Mouse (Mus musculus): Measurements from ENCODE around the gene Aipl1.

Gene Aipl1

DNA sequence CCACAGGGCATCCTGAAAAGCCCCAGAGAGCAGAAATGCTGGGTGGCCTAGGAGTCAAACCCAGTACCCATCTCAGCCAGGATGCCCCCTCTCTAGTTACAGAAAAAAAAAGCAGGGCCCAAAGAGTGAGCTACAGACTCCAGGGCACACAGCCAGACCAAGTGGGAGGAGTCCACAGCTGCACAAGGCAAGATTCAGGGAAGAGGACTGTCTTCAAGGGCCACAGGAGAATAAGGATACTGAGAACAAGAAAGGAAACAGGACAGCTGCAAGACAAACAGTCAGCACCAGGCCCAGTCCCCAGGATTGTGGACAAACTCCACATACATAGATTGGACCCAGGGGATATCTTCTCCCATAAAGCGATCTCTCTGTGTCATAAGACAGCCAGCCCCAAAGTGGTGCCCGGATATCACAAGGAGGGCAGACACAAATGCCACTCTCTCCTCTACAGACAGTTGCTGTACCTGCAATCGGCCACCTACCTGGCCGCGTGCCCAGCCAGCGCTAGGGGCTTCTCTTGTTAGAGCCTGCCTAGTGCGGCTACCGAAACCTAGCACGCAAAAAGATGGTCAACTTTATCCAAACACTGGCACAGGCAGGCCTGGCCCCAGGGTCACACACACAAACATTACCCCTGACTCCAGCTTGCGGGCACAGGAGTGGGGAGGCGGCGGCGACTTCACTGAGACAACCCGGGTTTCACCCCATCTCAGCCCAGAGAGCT, 13.0 kb upstream of the Aipl1 start:
- in situ Hi-C loops (cut with MboI, MseI): no loop called here

DNA sequence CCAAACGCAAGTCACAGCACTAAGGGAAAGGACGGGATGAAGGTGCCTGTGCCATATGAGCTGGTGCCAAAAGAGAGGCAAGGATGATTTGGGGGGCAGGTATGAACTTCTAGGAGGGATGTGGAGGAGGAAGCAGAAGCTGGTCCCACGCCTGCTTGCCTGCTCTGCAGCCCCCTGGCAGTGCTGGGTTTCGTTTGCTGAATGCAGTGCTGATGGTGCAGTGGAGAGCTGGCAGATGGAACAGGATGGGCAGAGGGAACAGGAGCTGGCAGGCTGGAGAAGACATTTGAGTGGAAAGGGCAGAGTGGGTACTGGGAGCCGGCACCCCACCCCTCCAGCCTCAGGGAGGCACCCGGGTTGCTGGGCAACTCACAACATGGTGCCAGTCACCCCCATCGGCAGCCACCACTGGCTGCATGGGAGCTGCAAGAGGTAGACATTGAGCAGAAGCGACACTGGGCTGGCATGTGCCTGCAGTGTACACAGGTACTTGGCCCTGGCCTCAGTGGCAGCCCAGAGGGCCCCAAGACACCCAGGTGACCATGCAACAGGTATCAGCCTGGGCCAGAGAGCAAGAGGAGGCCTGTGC, 12.0 kb upstream of the Aipl1 start:
- in situ Hi-C loops (cut with MboI, MseI): no loop called here

- in situ Hi-C loops (cut with MboI, MseI): no loop called here
These were observed 11.4 kb upstream of the Aipl1 start for GRCm38 (mm10) chr11:72048730-72049129.

DNA sequence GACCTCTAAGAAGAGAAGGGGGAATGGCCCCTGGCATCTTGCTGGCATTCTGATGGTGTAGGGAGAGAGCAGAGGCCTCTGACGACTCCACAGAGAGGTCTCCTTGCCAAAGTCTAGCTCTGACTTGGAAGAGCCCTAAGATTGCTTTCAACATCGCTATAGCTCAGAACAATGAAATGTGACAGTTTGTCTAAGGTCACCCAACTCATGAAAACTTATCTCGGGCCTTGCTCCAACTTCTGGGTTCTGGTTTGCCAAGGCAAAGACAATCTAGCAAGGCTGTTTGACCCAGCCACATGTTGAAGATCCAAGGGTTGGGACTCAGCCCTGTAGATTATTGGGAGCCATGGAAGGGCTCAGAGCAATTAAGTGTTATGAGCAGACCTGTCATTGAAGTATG, 6.9 kb upstream of the Aipl1 start:
- in situ Hi-C loops (cut with MboI, MseI): loop anchor here (5.0 kb wide), 1 partner anchor 47 kb away; no protein-coding TSS in a partner anchor

DNA sequence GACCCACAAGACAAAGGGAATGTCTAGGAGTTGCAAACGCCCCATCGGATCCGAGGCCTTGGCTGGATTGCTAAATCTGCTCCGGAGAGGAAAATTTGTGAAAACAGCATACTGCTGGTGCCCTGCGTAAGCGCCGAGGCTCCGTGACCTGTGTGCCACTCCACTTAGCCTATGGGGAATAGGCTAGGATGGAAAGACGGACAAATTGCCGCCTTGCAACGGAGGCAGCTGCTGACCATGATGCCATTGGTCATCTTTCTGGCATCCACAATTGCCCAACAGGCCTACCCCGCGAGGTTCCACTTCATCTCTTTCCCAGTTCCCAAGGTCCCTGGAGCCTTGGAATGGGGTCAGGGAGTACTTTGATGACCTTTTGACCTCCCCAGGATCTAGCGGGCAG, 5.3 kb upstream of the Aipl1 start:
- in situ Hi-C loops (cut with MboI, MseI): loop anchor here (5.0 kb wide), 1 partner anchor 45 kb away; no protein-coding TSS in a partner anchor

DNA sequence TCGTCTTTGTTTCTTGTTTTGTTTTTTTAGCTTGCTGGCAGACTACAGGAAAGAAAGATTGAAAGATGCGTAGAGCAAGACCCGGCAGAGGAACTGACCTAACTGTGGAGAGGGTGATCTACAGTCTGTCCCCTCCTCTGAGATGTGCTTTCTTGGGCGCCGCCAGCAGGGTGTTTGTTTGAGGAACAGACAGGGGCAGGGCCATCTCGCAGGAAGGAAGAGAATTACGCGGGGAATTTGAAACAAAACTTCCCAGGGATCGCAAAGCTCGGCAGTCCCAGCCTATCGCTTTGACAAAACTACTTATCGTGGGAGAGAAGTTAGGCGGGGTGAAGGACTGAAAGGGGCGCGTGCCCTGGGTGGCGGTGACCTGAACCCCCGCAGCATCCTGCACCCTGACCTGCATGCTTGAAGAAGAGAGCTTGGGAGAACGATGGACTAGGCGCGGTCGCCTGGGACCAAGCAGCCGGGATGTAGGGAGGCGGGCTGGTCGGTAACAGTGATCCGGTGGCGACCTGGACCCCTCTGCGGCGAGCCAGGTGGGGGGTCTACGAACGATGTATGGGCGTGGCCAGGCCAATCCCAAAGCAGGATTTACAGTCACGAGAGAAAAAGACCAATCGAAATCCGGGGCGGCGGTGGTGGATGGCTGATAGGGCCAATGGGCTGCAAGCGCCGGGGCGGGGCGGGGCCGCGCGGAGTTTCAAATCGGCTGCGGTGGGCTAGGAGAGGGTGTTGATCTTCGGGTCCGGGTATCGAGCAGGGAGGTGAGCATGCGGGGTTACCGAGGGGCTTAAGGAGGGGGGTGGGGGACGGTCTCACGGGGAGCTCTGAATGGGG, 4.7 kb upstream of the Aipl1 start, which contains the start of gene Pimreg:
Gene Pimreg, plus strand, starts transcription at position 265 of the 840 bp plus-strand sequence.
- in situ Hi-C loops (cut with MboI, MseI): loop anchor here (5.0 kb wide), 1 partner anchor 45 kb away; no protein-coding TSS in a partner anchor

- in situ Hi-C loops (cut with MboI, MseI): loop anchor here (5.0 kb wide), 1 partner anchor 44 kb away; no protein-coding TSS in a partner anchor
These were observed 4.0 kb upstream of the Aipl1 start for GRCm38 (mm10) chr11:72041290-72041767.

- in situ Hi-C loops (cut with MboI, MseI): loop anchor here (5.0 to 10.0 kb wide), 2 partner anchors 42 to 705 kb away; no protein-coding TSS in a partner anchor
These were observed 2.5 kb upstream of the Aipl1 start for GRCm38 (mm10) chr11:72039599-72040386.

- in situ Hi-C loops (cut with MboI, MseI): loop anchor here (10.0 kb wide), 1 partner anchor 703 kb away; no protein-coding TSS in a partner anchor
These were observed 687 bp upstream of the Aipl1 start for GRCm38 (mm10) chr11:72037996-72038395.

DNA sequence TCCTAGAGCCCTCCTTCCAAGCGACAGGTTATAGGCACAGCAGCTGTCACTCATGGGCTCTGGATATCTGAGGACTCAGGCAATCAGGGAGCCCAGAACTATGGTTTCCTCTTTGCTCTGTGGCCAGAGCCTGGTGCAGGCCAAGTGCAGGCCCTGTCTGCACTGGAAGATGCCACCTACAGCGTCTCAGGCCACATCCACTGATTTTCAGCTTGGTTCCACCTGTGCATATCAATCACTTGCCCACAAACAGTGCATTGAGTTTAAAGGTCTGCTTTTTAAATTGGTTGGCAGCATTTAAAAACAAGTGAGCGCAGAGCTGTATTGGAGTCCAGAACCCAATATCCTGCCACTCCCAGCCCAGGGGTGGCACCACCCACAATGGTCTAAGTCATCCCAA, 4.7 kb downstream of the Aipl1 start:
- in situ Hi-C loops (cut with MboI, MseI): loop anchor here (10.0 kb wide), 1 partner anchor 698 kb away; no protein-coding TSS in a partner anchor

DNA sequence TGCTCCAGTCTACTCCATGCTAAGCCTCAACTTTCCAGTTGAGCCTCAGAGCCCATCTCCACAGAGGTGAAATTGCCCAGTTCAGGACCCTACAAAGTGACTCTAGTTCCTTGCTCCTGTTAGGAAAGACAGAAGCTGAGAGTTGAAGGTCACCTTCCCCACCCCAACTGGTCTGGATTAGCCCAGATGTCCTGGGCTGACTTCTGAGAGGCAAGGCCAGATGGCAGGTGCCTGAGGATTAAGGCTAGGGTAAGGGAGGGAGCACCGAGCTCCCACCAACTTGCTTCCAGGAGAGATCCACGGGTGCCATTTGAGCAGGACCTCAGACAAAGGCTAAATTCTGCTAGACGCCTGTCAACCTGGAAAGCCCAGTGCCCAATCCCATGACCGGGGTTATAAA, 5.2 kb downstream of the Aipl1 start:
- in situ Hi-C loops (cut with MboI, MseI): loop anchor here (10.0 kb wide), 1 partner anchor 697 kb away; no protein-coding TSS in a partner anchor

GRCm38 (mm10) chr11:72031353-72031752, 6.0 kb downstream of the Aipl1 start:
- in situ Hi-C loops (cut with MboI, MseI): loop anchor here (10.0 kb wide), 1 partner anchor 697 kb away; no protein-coding TSS in a partner anchor

DNA sequence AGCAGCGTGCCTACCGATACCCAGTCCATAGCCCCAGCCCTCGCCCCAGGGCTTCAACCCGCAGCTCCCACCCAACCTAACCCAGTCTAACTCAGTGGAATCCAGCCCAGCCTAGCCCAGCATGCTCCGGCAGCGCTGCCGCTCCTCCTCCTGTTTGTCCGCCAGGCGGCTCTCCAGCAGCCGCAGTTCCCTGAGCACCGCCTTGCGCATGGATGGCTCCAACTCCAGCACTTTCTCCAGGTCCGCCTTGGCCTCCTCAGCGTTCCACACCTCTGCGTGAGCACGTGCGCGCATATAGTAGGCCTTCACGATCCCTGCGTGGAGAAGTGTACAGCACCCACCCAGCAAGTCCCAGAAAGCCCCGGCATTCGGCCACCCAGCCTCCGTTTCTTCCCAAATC, 8.2 kb downstream of the Aipl1 start:
- in situ Hi-C loops (cut with MboI, MseI): no loop called here

- in situ Hi-C loops (cut with MboI, MseI): no loop called here
These were observed 9.5 kb downstream of the Aipl1 start for GRCm38 (mm10) chr11:72027836-72028235.

DNA sequence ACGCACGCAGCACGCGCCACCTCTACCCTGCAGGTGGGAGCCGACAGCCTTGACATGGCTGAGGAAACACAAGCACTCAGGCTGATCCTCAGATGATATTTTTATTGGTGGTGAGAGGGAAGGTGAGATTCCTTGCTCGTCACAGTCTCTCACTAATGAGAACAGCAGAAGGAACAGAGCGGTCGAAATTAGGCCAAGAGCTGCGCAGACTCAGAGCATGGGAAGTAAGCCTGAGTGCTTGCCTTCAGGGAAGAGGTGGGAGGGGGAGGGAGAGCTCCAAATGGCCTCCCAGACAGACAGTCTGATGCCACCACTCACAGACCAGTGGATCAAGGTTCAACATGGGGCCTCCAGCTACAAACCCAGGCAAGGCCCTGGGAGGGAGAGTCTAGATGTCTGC, 10.8 kb downstream of the Aipl1 start:
- in situ Hi-C loops (cut with MboI, MseI): no loop called here

DNA sequence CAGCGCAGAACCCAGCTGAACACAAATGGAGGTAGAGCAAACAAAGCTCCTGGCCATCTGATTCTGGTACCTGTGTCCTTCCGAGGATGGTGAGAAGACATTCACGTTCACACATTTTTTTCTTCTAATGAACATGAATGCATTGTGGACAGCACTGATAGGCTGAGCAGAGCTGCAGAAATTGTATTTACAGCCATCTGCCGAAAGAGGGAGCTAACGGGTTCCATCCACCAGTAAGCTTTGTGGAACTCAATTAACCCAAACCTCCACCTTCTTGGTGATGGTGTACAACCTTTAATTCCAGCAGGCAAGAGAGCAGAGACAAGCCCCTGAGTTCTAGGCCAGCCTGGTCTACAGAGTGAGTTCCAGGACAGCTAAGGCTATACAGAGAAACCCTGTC, 11.5 kb downstream of the Aipl1 start:
- in situ Hi-C loops (cut with MboI, MseI): no loop called here

GRCm38 (mm10) chr11:72024193-72024781, 13.0 kb downstream of the Aipl1 start:
- in situ Hi-C loops (cut with MboI, MseI): no loop called here

- in situ Hi-C loops (cut with MboI, MseI): no loop called here
These were observed 13.7 kb downstream of the Aipl1 start for GRCm38 (mm10) chr11:72023581-72023980.

GRCm38 (mm10) chr11:72022827-72023226, 14.5 kb downstream of the Aipl1 start:
- in situ Hi-C loops (cut with MboI, MseI): no loop called here

GRCm38 (mm10) chr11:72021015-72021414, 16.3 kb downstream of the Aipl1 start:
- in situ Hi-C loops (cut with MboI, MseI): no loop called here

DNA sequence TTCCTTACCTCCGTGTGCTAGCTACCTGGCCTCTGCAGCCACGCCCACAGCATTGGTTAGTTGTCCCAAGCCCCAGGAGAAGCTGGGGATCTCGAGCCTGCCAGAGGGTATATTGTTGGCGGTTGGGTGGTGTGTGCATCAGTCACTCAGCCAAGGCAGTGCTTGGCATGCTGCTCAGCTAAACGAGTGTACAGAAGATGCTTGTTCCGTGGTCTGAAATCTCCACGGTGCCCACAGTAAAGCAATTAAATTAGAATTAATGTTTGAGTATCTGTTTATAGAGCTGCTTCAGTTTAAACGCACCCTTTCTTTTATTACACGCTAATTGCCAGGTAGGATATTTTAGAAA, 20.1 kb downstream of the Aipl1 start:
- in situ Hi-C loops (cut with MboI, MseI): no loop called here

Measured in T-helper 2 cell (primary cell).